Mouse (Mus musculus) intestine, embryonic 16.5 days (tissue): Measurements from ENCODE around the gene Adm2. TPM values are rescaled to one million over a fixed set of nuclear protein-coding genes. Genes with fewer than 3 reads are reported as not detected.

Experiments used
- ATAC-seq: fragments of 200-750 bp; cut with Nextera tagmentation; 2 replicates; pipeline ENCODE4 v1.8.0; 2017; ENCODE audit warnings: moderate TSS enrichment, moderate library complexity
- H3K27ac ChIP-seq: fragments of 300-500 bp; sonication (generic); 2 replicates; pipeline ENCODE4 v1.5.1; 2014; ENCODE audit warnings: mild to moderate bottlenecking, low read length
- H3K27me3 ChIP-seq: fragments of 300-500 bp; sonication (generic); replicated peaks from 2 replicates; pipeline ENCODE4 v1.6.1; 2014; ENCODE audit warnings: low read length, control low read depth, mixed read lengths; ENCODE audit not compliant: control insufficient read depth, insufficient read depth
- H3K36me3 ChIP-seq: fragments of 300-500 bp; sonication (generic); 2 replicates; pipeline ENCODE4 v1.6.1; 2014; ENCODE audit warnings: low read length, control low read depth; ENCODE audit not compliant: control insufficient read depth, insufficient read depth
- H3K4me1 ChIP-seq: fragments of 300-500 bp; sonication (generic); 2 replicates; pipeline ENCODE4 v1.6.1; 2014; ENCODE audit warnings: low read length, control low read depth, mixed read lengths; ENCODE audit not compliant: control insufficient read depth, insufficient read depth
- H3K4me2 ChIP-seq: fragments of 300-500 bp; sonication (generic); 2 replicates; pipeline ENCODE4 v1.6.1; 2014; ENCODE audit warnings: low read depth, low read length, control low read depth
- H3K4me3 ChIP-seq: fragments of 300-500 bp; sonication (generic); 2 replicates; pipeline ENCODE4 v1.5.1; 2014; ENCODE audit warnings: mild to moderate bottlenecking, low read length
- H3K9ac ChIP-seq: fragments of 300-500 bp; sonication (generic); 2 replicates; pipeline ENCODE4 v1.6.1; 2014; ENCODE audit warnings: low read depth, low read length
- H3K9me3 ChIP-seq: fragments of 300-500 bp; sonication (generic); 2 replicates; pipeline ENCODE4 v1.6.1; 2016; ENCODE audit warnings: low read length, control low read depth; ENCODE audit not compliant: control insufficient read depth
- WGBS: fragments of 180-500 bp; shearing (Covaris S2); extraction: QIAGEN DNeasy Blood & Tissue Kit; methylation state at CpG from one replicate; pipeline ENCODE4 v1.1.7; 2014; 5-methylcytosine and 5-hydroxymethylcytosine counted together
- polyA plus RNA-seq: library from polyadenylated mRNA; unstranded; fragments of >200 nt; fragmentation: Nextera tagmentation; extraction: Ambion mirVana; gene quantifications from 2 replicates; pipeline ENCODE4 v1.2.1, GENCODE M21; 2015

Adm2 gene
- polyA plus RNA-seq, result 1.5 and 2.0 TPM in 2 replicates

DNA sequence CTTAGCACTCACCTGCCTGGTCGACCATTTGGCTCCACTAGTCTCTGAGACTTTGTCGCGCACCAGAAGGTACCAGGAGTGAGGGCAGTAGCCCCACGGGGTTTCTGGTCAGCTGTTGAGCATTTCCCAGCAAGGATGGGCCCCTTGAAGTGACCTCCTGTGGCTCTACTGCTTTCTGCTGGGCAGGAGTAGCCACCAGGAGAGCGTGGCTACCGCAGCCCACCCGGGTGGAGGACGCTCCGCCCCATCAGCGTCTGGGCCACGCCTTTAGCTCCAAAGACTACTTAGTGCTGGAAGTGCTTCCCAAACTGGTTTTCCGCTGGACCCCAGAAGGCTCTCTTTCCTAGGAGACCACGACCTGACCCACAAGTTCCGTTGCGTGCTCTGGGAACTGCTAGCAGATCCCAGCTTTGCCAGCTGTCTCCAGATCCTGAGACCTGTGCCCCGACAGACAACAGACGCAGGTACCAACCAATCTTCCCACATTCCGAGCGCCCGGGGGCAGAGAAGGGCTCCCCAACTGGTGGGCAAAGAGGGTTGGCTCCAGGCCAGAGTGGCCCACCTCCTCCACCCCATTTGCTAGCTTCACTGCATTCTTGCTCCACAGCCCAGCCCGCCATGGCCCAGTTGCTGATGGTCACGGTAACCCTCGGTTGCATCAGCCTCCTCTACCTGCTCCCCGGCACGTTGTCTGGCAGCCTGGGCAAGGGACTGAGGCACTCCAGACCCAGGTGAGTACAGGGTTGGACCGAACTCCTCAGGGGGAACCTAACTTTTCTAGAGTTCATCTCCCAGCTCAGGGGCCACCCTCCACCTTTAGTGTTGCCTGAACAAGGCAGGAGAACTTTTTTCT, at the start of gene Adm2:
Gene Adm2, plus strand, starts transcription at position 51 of the 853 bp plus-strand sequence.
- H3K27me3 ChIP-seq, result peaks cover 11% of the 10 kb centered on the region; the same call in 1 of the 2 replicates
- H3K36me3 ChIP-seq, result no peaks in the 10 kb centered on the region
- ATAC-seq, result peak; percentile 58; the same call in 1 of the 2 replicates
- peak within 1 kb of the TSS; percentile 40 for H3K4me3 ChIP-seq
- H3K9ac ChIP-seq, result peak within 1 kb of the TSS; percentile 44; the same call in 1 of the 2 replicates
- H3K9me3 ChIP-seq, result no peaks in the 10 kb centered on the region
- H3K27ac ChIP-seq, result no peak within 1 kb of the TSS
- H3K4me2 ChIP-seq, result peak within 1 kb of the TSS; percentile 56
- no peaks in the 10 kb centered on the region for H3K4me1 ChIP-seq
- 7% methylated on average over 26 of the region's 26 CpGs for WGBS

DNA sequence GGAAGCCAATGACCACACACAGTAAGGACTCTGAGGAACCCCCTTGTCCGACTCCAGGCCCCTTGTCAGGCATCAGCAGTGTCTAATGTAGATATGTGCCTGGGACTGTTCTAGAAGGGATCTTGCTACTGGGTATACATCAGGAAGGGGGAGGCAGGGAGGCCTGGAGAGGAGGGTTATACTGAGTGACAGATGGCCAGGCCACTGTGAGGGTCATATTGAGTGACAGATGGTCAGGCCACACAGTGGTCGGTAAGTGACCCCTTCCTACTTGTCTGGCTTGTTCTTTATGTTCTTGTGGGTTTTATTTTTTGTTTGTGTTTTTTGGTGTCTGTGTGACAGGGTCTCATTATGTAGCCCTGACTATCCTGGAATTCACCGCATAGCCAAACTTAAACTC, 47.0 kb upstream of the Adm2 start:
- Histone ChIP-seq H3K9me3 (no peaks in the 10 kb centered on the region), H3K4me1 (no peaks in the 10 kb centered on the region), H3K36me3 (peaks cover 12% of the 10 kb centered on the region), H3K4me3 (no peak overlapping the region), H3K27ac (no peak overlapping the region), H3K9ac (no peak overlapping the region), H3K27me3 (no peaks in the 10 kb centered on the region), H3K4me2 (no peak overlapping the region)
- ATAC-seq, result no peak
- whole genome bisulfite sequencing, result 84% methylated on average over 3 of the region's 3 CpGs

DNA sequence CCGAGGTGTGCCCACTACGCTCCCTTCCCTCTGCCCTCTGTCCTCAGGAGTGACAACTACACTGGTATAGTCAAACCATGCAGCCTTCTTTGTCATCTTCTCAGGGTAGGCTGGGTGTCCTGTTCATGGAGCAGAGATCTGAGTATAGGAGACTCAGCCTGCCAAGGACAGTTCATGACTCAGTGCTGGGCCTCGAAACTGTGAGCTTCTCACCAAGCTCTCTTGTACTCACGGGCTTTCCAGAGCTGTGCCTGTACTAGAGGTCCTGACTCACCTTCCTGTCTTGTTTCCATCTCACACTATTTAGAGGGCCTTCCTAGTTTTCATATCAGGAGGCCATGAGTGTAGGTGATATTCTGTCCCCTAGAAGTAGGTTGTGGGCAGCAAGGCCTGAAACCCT, 45.2 kb upstream of the Adm2 start:
- peaks cover 17% of the 10 kb centered on the region for H3K36me3 ChIP-seq
- no peak overlapping the region for H3K4me3 ChIP-seq
- ATAC-seq, result no peak
- WGBS, result 90% methylated on average over 4 of the region's 4 CpGs
- H3K27ac ChIP-seq, result no peak overlapping the region
- no peaks in the 10 kb centered on the region for H3K4me1 ChIP-seq
- no peak overlapping the region for H3K4me2 ChIP-seq
- no peaks in the 10 kb centered on the region for H3K9me3 ChIP-seq
- H3K27me3 ChIP-seq, result no peaks in the 10 kb centered on the region
- H3K9ac ChIP-seq, result no peak overlapping the region

DNA sequence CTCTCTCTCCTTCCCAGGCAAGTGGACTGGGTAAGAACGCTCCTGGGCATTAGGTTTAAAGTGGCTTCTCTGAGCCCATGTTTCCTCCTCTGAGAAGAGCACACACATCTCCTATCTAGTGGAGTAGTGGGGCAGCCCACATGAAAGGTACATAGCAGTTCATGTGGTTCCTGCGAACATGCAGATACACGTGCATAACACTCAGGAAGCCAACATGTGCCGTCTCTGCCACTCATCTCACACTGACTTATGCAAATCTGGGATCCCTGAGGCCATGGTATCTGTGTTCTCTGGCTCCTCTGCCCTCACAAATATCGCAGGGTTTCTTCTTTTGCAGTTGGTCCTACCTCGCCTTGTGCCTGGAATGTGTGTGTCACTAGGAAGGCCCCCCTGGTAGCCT, 40.0 kb upstream of the Adm2 start:
- peaks cover 7% of the 10 kb centered on the region; the same call in 1 of the 2 replicates for H3K36me3 ChIP-seq
- H3K4me3 ChIP-seq, result no peak overlapping the region
- H3K9ac ChIP-seq, result no peak overlapping the region
- 88% methylated on average over 6 of the region's 6 CpGs for WGBS
- H3K4me1 ChIP-seq, result no peaks in the 10 kb centered on the region
- no peak for ATAC-seq
- no peak overlapping the region for H3K4me2 ChIP-seq
- no peaks in the 10 kb centered on the region for H3K27me3 ChIP-seq
- H3K27ac ChIP-seq, result no peak overlapping the region
- no peaks in the 10 kb centered on the region for H3K9me3 ChIP-seq

DNA sequence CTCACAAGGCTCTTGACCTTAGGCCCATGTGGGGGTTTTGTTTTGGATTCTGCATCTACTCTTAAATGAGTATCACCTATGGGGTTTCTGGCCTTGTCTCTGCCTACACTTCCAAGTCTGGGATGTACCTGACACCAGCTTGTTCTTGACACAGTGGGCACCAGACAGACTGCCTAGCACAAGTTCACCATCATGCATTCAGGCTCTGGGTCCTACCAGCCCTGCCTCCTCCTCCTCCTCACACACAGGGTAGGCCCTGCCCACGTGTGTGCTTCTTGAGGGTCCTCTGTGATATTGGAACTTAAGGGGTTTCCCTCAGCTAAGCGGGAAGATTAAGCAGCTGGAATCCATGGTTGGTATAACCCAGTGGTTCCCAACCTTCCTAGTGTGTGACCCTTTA, 38.4 kb upstream of the Adm2 start:
- 73% methylated on average over 2 of the region's 2 CpGs for WGBS
- Histone ChIP-seq H3K4me3 (no peak overlapping the region), H3K27me3 (no peaks in the 10 kb centered on the region), H3K27ac (no peak overlapping the region), H3K4me1 (no peaks in the 10 kb centered on the region), H3K4me2 (no peak overlapping the region), H3K9me3 (no peaks in the 10 kb centered on the region), H3K36me3 (peaks cover 11% of the 10 kb centered on the region; the same call in 1 of the 2 replicates), H3K9ac (no peak overlapping the region)
- no peak for ATAC-seq

DNA sequence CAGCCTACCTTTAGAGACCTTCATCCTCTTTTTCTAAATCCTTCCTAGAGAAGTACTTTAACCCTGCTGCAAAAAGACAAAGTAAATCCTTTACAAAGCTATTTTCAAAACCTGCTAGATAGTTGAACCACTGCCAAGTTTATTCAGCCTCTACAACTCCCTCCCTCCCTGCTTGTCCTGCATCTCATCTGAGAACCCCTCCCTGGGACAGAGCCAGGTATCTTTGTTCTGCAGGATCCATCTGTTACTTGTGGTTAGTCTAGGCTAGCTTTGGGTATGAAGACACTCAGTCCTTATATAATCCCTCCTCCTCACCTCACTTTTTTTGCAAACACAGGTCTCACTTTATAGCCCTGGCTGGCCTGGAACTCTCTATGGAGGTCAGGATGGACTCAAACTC, 37.5 kb upstream of the Adm2 start:
- Histone ChIP-seq H3K9ac (no peak overlapping the region), H3K4me3 (no peak overlapping the region), H3K4me2 (no peak overlapping the region), H3K27ac (no peak overlapping the region), H3K27me3 (no peaks in the 10 kb centered on the region), H3K9me3 (no peaks in the 10 kb centered on the region), H3K36me3 (peaks cover 13% of the 10 kb centered on the region; the same call in 1 of the 2 replicates), H3K4me1 (no peaks in the 10 kb centered on the region)
- no peak for ATAC-seq

DNA sequence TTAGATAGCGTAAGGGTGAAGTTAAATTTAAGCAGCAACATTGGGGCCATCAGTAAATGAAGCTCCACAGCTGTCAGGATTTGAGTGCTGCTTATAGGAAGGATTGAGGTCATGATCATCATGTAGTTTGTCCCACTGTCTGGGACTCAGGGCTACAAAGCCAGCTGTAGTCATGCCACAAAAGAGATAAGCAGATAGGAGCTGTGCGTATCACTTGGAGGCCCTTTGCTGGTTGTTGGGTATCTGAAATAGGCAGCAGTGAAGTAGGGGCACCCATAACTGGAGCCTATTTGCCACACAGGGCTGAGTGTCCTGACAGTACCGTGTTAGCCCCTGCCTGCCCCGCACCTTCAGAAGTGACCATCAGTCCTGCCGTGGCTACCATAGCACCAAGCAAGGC, 37.0 kb upstream of the Adm2 start:
- no peak overlapping the region for H3K4me3 ChIP-seq
- no peak overlapping the region for H3K4me2 ChIP-seq
- H3K9ac ChIP-seq, result no peak overlapping the region
- H3K36me3 ChIP-seq, result peaks cover 13% of the 10 kb centered on the region; the same call in 1 of the 2 replicates
- peak; percentile 36; the same call in 1 of the 2 replicates for ATAC-seq
- no peak overlapping the region for H3K27ac ChIP-seq
- no peaks in the 10 kb centered on the region for H3K9me3 ChIP-seq
- no peaks in the 10 kb centered on the region for H3K27me3 ChIP-seq
- no peaks in the 10 kb centered on the region for H3K4me1 ChIP-seq
- WGBS, result 93% methylated on average over 5 of the region's 5 CpGs

DNA sequence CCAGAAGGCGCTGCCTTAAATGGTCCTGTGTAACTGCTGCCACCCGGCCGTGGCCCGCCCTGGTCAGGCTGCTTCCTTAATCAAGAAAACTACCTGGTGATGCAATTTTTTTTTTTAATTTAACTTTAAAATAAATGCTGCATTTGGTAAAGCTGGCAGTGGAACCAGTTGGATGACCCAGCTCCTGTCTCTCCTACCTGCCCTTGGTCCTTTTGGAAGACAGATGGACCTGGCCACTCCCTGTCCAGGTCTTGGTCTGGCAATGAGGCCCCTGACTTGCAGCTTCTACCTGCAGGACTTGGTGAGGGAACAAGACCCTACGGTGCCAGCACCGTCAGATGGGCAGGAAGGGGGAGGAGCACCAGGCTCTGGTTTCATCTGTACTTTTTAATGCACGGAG, 36.4 kb upstream of the Adm2 start:
- Histone ChIP-seq H3K4me2 (no peak overlapping the region), H3K4me1 (no peaks in the 10 kb centered on the region), H3K36me3 (peaks cover 13% of the 10 kb centered on the region; the same call in 1 of the 2 replicates), H3K9me3 (no peaks in the 10 kb centered on the region), H3K27me3 (no peaks in the 10 kb centered on the region), H3K9ac (no peak overlapping the region), H3K27ac (no peak overlapping the region), H3K4me3 (no peak overlapping the region)
- 80% methylated on average over 7 of the region's 7 CpGs for WGBS
- ATAC-seq, result no peak

DNA sequence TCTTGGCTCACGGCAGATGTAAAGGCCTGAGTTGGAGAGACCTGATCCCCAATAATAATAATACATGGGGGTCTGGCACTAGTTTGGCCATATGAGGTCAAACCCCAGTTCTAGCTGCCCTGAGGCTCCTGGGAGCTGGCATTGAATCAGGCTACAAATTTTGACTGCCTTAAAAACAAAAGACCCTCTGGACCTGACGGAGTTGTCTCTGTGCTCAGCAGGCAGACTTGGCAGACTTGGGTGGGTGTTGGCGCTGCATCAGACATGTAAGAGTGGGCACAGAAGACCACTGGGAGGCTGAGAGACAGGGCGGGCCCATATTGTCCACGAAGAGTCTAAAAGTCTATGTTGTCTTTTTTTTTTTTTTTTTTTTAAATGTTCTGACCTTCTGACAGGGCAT, 35.9 kb upstream of the Adm2 start:
- Histone ChIP-seq H3K4me1 (no peaks in the 10 kb centered on the region), H3K4me3 (no peak overlapping the region), H3K9ac (no peak overlapping the region), H3K27ac (no peak overlapping the region), H3K27me3 (no peaks in the 10 kb centered on the region), H3K9me3 (no peaks in the 10 kb centered on the region), H3K36me3 (peaks cover 13% of the 10 kb centered on the region; the same call in 1 of the 2 replicates), H3K4me2 (no peak overlapping the region)
- ATAC-seq, result no peak
- 89% methylated on average over 5 of the region's 5 CpGs for WGBS
